Mouse (Mus musculus) G1E (cell line): Measurements from ENCODE around the gene Hist1h2ab.

Experiments
- CTCF ChIP-seq: IDR thresholded peaks from 2 replicates; pipeline ENCODE4 v1.5.1; 2012; ENCODE audit warnings: low read depth, low read length, inconsistent platforms, mixed read lengths
- GATA1 ChIP-seq: IDR thresholded peaks from 2 replicates; pipeline ENCODE4 v1.6.1; 2012; ENCODE audit warnings: borderline replicate concordance, low read length, inconsistent platforms, mixed read lengths

DNA sequence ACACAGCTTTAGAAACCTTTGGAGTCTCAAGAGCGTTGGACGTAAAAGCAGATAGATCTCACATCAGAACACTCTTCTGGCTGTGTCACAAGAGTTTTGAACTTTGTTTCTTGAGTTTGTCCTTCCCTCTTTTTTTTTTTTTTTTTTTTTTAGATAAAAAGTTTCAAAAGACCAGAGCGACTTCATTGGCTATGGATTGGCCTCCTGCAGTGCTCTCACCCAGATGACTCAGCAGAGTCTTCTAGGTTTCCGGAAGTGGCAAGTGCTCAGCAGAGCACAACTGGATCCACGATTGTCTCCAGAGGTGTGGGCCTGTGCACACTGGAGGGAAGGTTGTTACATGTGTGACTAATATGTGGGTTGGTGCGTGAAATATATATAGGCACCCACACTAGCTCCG lies 27.4 kb downstream of the Hist1h2ab start:
- TF ChIP-seq CTCF = no peak
- TF ChIP-seq GATA1 = no peak
